Mouse (Mus musculus) myocyte (in vitro differentiated cells): ENCODE measurements around the gene Nckap5l. TPM values are rescaled to one million over a fixed set of nuclear protein-coding genes. Genes with fewer than 3 reads are reported as not detected.

Experiments used
- H3K27me3 ChIP-seq: one replicate; pipeline ENCODE4 v1.6.1; 2011; ENCODE audit not compliant: control insufficient read depth, insufficient read depth, insufficient read length
- H3K36me3 ChIP-seq: one replicate; pipeline ENCODE4 v1.6.1; 2011; ENCODE audit not compliant: control insufficient read depth, insufficient read depth
- H3K4me2 ChIP-seq: one replicate; pipeline ENCODE4 v1.6.1; 2011; ENCODE audit warnings: low read depth, control low read depth
- H3K4me3 ChIP-seq: one replicate; pipeline ENCODE4 v1.5.1; 2011; ENCODE audit warnings: mild to moderate bottlenecking, control low read depth, moderate library complexity
- H3K79me2 ChIP-seq: one replicate; pipeline ENCODE4 v1.6.1; 2011; ENCODE audit not compliant: control insufficient read depth, insufficient read depth
- H3ac ChIP-seq: one replicate; pipeline ENCODE4 v1.6.1; 2011; ENCODE audit not compliant: control insufficient read depth, insufficient read length
- CEBPB ChIP-seq: IDR thresholded peaks from 2 replicates; pipeline ENCODE4 v1.6.1; 2011; ENCODE audit warnings: mild to moderate bottlenecking, moderate library complexity; ENCODE audit not compliant: poor library complexity, insufficient read depth, severe bottlenecking
- E2F4 ChIP-seq: IDR thresholded peaks from one replicate; pipeline ENCODE4 v1.6.1; 2011; ENCODE audit warnings: mild to moderate bottlenecking, control low read depth, moderate library complexity; ENCODE audit not compliant: insufficient read depth
- MAX ChIP-seq: IDR thresholded peaks from one replicate; pipeline ENCODE4 v1.6.1; 2011; ENCODE audit warnings: low read depth, mild to moderate bottlenecking, control low read depth
- MYOD1 ChIP-seq, 3 experiments: IDR thresholded peaks; one replicate each; pipeline ENCODE4 v1.6.1; 2011; ENCODE audit warnings: control low read depth in 2 of 3, low read depth in 2 of 3, mild to moderate bottlenecking in 2 of 3, moderate library complexity in 1 of 3; ENCODE audit not compliant: insufficient read length in 2 of 3, control insufficient read depth in 1 of 3
- MYOG ChIP-seq, 3 experiments: IDR thresholded peaks; one replicate each; pipeline ENCODE4 v1.6.1; 2011; ENCODE audit warnings: control low read depth in 2 of 3, low read depth in 2 of 3, mild to moderate bottlenecking in 2 of 3; ENCODE audit not compliant: insufficient read length in 2 of 3, control insufficient read depth in 1 of 3, insufficient read depth in 1 of 3
- POLR2A ChIP-seq: IDR thresholded peaks from one replicate; pipeline ENCODE4 v1.6.1; 2011; ENCODE audit warnings: low read depth, mild to moderate bottlenecking, control low read depth, moderate library complexity; ENCODE audit not compliant: insufficient read length
- POLR2AphosphoS2 ChIP-seq: IDR thresholded peaks from one replicate; pipeline ENCODE4 v1.6.1; 2011; ENCODE audit warnings: low read depth, control low read depth; ENCODE audit not compliant: insufficient read length
- REST ChIP-seq: IDR thresholded peaks from one replicate; pipeline ENCODE4 v1.6.1; 2011; ENCODE audit warnings: mild to moderate bottlenecking, control low read depth, moderate library complexity; ENCODE audit not compliant: insufficient read depth, insufficient read length
- SRF ChIP-seq: IDR thresholded peaks from one replicate; pipeline ENCODE4 v1.6.1; 2011; ENCODE audit warnings: low read depth; ENCODE audit not compliant: control insufficient read depth, insufficient read length
- TCF12 ChIP-seq: IDR thresholded peaks from one replicate; pipeline ENCODE4 v1.6.1; 2011; ENCODE audit warnings: mild to moderate bottlenecking, control low read depth; ENCODE audit not compliant: poor library complexity, insufficient read depth, severe bottlenecking
- TCF3 ChIP-seq: IDR thresholded peaks from one replicate; pipeline ENCODE4 v1.6.1; 2011; ENCODE audit warnings: low read depth, control low read depth; ENCODE audit not compliant: insufficient read length
- USF1 ChIP-seq: IDR thresholded peaks from one replicate; pipeline ENCODE4 v1.6.1; 2011; ENCODE audit warnings: low read depth, mild to moderate bottlenecking, control low read depth, moderate library complexity
- polyA plus RNA-seq: library from polyadenylated mRNA; unstranded; fragments of >200 nt; fragmentation: generic; extraction: Trizol; gene quantifications from one replicate; pipeline ENCODE4 v1.2.1, GENCODE M21; 2012; ENCODE audit warnings: missing spikeins

The Nckap5l gene
- polyA plus RNA-seq, 1 experiment = 40.9 TPM

DNA sequence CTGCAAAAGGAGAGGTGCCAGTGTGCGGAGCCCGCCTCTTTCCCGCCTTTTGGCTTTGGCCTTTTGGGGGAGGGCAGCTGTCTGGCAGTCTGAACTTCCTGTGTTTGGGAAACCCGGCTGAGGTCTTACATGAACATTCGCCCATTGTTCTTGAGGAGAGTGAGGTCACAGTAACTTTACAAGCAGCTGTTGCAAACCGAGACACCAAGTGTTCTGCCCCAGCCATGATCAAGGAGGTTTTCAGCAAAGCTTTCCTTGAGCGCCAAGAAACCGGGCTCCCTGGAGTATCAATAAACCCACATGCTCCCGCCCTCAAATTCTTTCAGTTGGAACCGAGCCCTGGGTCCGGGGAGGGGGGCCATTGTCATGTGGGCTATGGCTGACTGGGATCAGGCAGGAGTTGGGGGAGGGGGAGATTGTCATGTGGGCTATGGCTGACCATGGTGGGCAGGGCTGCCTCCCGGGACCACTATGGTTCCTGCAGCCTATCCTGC is 37.0 kb downstream of the Nckap5l start:
- Histone ChIP-seq H3K36me3 (peaks cover 4% of the 10 kb centered on the region), H3K4me2 (peak overlapping the region; percentile 66), H3K79me2 (no peaks in the 10 kb centered on the region), H3ac (no peak overlapping the region), H3K27me3 (no peaks in the 10 kb centered on the region), H3K4me3 (no peak overlapping the region)
- TF ChIP-seq MAX (no peak), POLR2AphosphoS2 (peak; percentile 6), MYOD1 (IDR thresholded peaks at IDR 0.05; ENCODE audit: control insufficient read depth in 1 of 3, insufficient read length in 2 of 3, low read depth in 2 of 3) (peak; percentile 75 to 93 (median 86)), TCF12 (peak; percentile 81), POLR2A (no peak), MYOG (IDR thresholded peaks at IDR 0.05; ENCODE audit: control insufficient read depth in 1 of 3, insufficient read depth in 1 of 3, insufficient read length in 2 of 3, low read depth in 2 of 3) (peak in 2 of 3 experiments; percentile 87 to 89), REST (no peak), CEBPB (peak; percentile 56; the same call in 1 of the 2 replicates), USF1 (peak; percentile 66), TCF3 (peak; percentile 30), E2F4 (peak; percentile 40), SRF (peak; percentile 66)

DNA sequence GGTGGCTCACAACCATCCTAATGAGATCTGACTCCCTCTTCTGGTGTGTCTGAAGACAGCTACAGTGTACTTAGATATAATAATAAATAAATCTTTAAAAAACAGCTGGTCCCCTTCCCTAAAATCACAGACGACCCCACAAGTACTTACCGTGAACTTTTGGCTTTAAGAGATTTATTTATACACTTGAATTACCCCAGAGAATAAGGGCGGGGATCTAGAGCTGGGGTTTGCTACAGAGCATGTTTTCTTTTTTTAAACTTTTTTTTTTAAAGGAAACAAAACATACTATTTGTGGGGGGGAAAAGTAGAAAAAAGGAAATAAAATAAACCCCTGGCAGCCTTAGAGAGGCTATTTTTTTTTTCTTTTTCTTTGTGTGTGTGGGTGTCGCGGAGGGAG is 37.4 kb downstream of the Nckap5l start:
- H3K36me3 ChIP-seq = peaks cover 4% of the 10 kb centered on the region
- no peak for TF ChIP-seq POLR2A
- TF ChIP-seq REST = no peak
- TF ChIP-seq MYOD1 (IDR thresholded peaks at IDR 0.05; ENCODE audit: control insufficient read depth in 1 of 3, insufficient read length in 2 of 3, low read depth in 2 of 3) = no peak
- TF ChIP-seq E2F4 = no peak
- TF ChIP-seq MYOG (IDR thresholded peaks at IDR 0.05; ENCODE audit: control insufficient read depth in 1 of 3, insufficient read depth in 1 of 3, insufficient read length in 2 of 3, low read depth in 2 of 3) = no peak
- TF ChIP-seq POLR2AphosphoS2 = no peak
- no peak for TF ChIP-seq TCF3
- no peak for TF ChIP-seq SRF
- TF ChIP-seq MAX = no peak
- no peak for TF ChIP-seq CEBPB
- H3K4me3 ChIP-seq = no peak overlapping the region

DNA sequence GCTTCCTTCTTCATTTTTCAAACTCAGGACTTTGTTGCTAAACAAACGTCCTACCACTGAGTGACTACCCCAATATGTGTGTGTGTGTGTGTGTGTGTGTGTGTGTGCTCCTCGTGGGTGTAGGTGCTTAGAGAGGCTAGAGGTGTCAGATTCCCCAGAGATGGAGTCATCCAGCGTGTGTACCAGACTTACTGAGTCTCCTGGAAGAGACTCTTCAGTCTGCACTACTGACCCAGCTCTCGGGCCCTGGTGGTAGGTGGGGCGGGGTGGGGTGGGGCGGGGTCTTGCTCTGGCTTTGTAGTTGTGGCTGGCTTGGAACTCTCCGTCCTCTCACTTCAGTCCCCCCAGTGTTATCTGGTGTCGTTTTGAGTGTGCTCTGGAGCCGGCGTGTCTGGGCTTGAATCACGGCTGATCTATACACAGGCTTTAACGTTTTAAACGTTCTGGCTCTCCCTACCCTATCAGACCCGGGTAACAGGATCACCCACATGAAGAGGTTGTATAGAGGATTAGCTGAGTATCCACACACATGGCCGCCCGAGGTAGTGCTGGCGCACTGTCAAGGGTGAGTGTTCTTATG is 39.8 kb downstream of the Nckap5l start:
- peak in 2 of 3 experiments; percentile 4 to 40 for TF ChIP-seq MYOD1 (IDR thresholded peaks at IDR 0.05; ENCODE audit: control insufficient read depth in 1 of 3, insufficient read length in 2 of 3, low read depth in 2 of 3)
- no peak for TF ChIP-seq TCF3
- TF ChIP-seq POLR2AphosphoS2 = peak; percentile 48
- TF ChIP-seq CEBPB = no peak
- peak in 1 of 3 experiments; percentile 45 for TF ChIP-seq MYOG (IDR thresholded peaks at IDR 0.05; ENCODE audit: control insufficient read depth in 1 of 3, insufficient read depth in 1 of 3, insufficient read length in 2 of 3, low read depth in 2 of 3)
- peaks cover 1% of the 10 kb centered on the region for H3K36me3 ChIP-seq
- H3K4me2 ChIP-seq = peak overlapping the region; percentile 38
- H3ac ChIP-seq = no peak overlapping the region
- H3K27me3 ChIP-seq = no peaks in the 10 kb centered on the region
- H3K4me3 ChIP-seq = no peak overlapping the region
- H3K79me2 ChIP-seq = no peaks in the 10 kb centered on the region

More for the DNA sequence above, 37.4 kb downstream of the Nckap5l start:
- peak overlapping the region; percentile 66 for H3K4me2 ChIP-seq
- H3K79me2 ChIP-seq = no peaks in the 10 kb centered on the region
- no peaks in the 10 kb centered on the region for H3K27me3 ChIP-seq
- H3ac ChIP-seq = no peak overlapping the region

DNA sequence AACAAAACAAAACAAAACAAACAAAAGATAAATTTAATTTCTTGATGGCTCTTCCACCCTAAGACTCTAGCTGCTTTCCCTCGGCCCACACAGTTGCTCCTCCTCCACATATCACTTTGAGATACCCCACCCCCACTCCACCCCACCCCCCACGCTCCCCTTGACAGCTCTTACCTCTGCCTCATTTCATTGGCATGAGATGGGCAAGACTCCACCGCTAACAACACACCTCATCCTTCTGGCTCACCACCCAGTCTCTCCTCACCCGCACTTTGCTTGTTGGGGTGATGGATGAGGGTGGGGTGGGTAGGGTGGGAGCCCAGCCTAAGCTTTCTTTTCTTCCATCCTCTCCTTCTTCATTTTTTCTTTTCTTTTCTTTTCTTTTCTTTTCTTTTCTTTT is 40.6 kb downstream of the Nckap5l start:
- no peak for TF ChIP-seq E2F4
- no peak for TF ChIP-seq MAX
- TF ChIP-seq USF1 = no peak
- TF ChIP-seq MYOD1 (IDR thresholded peaks at IDR 0.05; ENCODE audit: control insufficient read depth in 1 of 3, insufficient read length in 2 of 3, low read depth in 2 of 3) = no peak
- peak overlapping the region; percentile 47 for H3K4me2 ChIP-seq

DNA sequence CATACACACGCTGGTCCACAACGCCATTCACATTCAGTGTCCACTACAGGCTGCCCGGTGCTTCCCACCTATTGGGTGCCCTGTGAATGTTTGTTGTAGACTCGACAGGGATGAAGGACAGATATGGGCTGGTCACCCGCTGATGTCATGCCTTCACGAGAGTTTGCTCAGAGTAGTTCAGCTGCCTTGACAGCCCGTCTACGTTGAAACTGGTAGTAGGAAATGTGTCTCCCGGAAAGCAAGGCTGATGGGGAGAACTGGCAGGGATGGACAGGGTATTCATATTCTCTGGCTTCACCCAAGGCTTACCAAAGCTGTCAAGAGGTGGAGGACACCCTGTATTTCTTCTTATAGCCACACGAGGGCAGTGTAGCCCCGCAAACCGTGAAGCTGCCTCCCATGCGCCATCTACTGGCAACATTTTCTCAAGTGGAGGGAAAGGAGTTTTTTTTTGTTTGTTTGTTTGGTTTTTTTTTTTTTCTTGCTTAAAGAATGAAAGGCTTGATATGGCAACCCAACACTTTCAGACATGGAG is 41.1 kb downstream of the Nckap5l start:
- Histone ChIP-seq H3K36me3 (no peaks in the 10 kb centered on the region), H3ac (no peak overlapping the region), H3K4me3 (no peak overlapping the region), H3K79me2 (no peaks in the 10 kb centered on the region), H3K27me3 (no peaks in the 10 kb centered on the region), H3K4me2 (peak overlapping the region; percentile 75)
- no peak for TF ChIP-seq TCF12
- TF ChIP-seq MAX = no peak
- no peak for TF ChIP-seq MYOD1 (IDR thresholded peaks at IDR 0.05; ENCODE audit: control insufficient read depth in 1 of 3, insufficient read length in 2 of 3, low read depth in 2 of 3)
- no peak for TF ChIP-seq REST
- TF ChIP-seq USF1 = no peak
- no peak for TF ChIP-seq E2F4

More for the DNA sequence above, 40.6 kb downstream of the Nckap5l start:
- Histone ChIP-seq H3K27me3 (no peaks in the 10 kb centered on the region), H3ac (no peak overlapping the region), H3K79me2 (no peaks in the 10 kb centered on the region), H3K4me3 (no peak overlapping the region), H3K36me3 (no peaks in the 10 kb centered on the region)
